Mouse (Mus musculus) midbrain, embryonic 16.5 days (tissue): ENCODE measurements around the gene Morn3. TPM values are rescaled to one million over a fixed set of nuclear protein-coding genes. Genes with fewer than 3 reads are reported as not detected.

Source experiments
- ATAC-seq: fragments of 200-750 bp; cut with Nextera tagmentation; 2 replicates; pipeline ENCODE4 v1.8.0; 2017; ENCODE audit warnings: moderate TSS enrichment
- H3K27ac ChIP-seq: fragments of 300-500 bp; sonication (generic); 2 replicates; pipeline ENCODE4 v1.5.1; 2014; ENCODE audit warnings: mild to moderate bottlenecking, low read length, mixed read lengths
- H3K27me3 ChIP-seq: fragments of 300-500 bp; sonication (generic); 2 replicates; pipeline ENCODE4 v1.6.1; 2014; ENCODE audit warnings: low read depth, low read length, mixed read lengths; ENCODE audit not compliant: control insufficient read depth, insufficient read depth
- H3K36me3 ChIP-seq: fragments of 300-500 bp; sonication (generic); 2 replicates; pipeline ENCODE4 v1.6.1; 2014; ENCODE audit warnings: mild to moderate bottlenecking, low read length, moderate library complexity, mixed read lengths; ENCODE audit not compliant: control insufficient read depth, insufficient read depth
- H3K4me1 ChIP-seq: fragments of 300-500 bp; sonication (generic); 2 replicates; pipeline ENCODE4 v1.6.1; 2014; ENCODE audit warnings: mild to moderate bottlenecking, low read length, mixed read lengths; ENCODE audit not compliant: control insufficient read depth, insufficient read depth
- H3K4me2 ChIP-seq: fragments of 300-500 bp; sonication (generic); 2 replicates; pipeline ENCODE4 v1.6.1; 2014; ENCODE audit warnings: mild to moderate bottlenecking, low read length, mixed read lengths
- H3K4me3 ChIP-seq: fragments of 300-500 bp; sonication (generic); 2 replicates; pipeline ENCODE4 v1.5.1; 2014; ENCODE audit warnings: low read depth, mild to moderate bottlenecking, low read length, moderate library complexity, mixed read lengths
- H3K9ac ChIP-seq: fragments of 300-500 bp; sonication (generic); 2 replicates; pipeline ENCODE4 v1.6.1; 2014; ENCODE audit warnings: low read depth, low read length, mixed read lengths
- H3K9me3 ChIP-seq: fragments of 300-500 bp; sonication (generic); replicated peaks from 2 replicates; pipeline ENCODE4 v1.6.1; 2014; ENCODE audit warnings: mild to moderate bottlenecking, low read length, mixed read lengths; ENCODE audit not compliant: control insufficient read depth, poor library complexity, severe bottlenecking
- WGBS: fragments of 180-500 bp; shearing (Covaris S2); extraction: QIAGEN DNeasy Blood & Tissue Kit; methylation state at CpG from one replicate; pipeline ENCODE4 v1.1.7; 2014; 5-methylcytosine and 5-hydroxymethylcytosine counted together
- polyA plus RNA-seq: library from polyadenylated mRNA; unstranded; fragments of >200 nt; fragmentation: Nextera tagmentation; extraction: Ambion mirVana; gene quantifications from 2 replicates; pipeline ENCODE4 v1.2.1, GENCODE M21; 2015

Morn3 gene
- polyA plus RNA-seq, 1 experiment from 2014 or later: 1.7 TPM

DNA sequence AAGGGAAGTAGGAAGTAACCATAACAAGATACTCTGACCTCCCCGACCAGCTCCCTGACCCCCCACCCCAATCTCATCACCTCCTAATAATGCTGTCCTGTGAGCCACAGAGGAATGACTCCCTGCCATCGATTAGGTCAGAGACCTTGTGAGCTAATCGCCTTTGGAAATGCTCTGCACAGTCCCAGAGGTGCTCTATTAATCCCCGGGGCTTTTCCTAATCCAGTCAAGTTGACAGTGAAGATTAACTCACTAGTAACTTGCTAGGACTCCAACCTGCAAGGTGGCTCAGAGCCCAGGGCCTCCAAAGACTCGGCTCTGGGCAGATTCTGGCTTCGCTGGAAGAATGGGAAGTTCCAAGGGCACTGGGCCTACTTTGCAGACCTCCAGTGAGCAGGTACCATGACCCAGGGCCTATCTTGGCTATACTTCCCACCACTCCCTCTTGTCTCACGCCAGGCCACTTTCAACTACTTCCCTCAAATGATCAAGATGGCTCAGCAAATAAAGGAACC, 13.1 kb downstream of the Morn3 start:
- ATAC-seq: no peak
- no peak overlapping the region for H3K4me2 ChIP-seq
- no peak overlapping the region for H3K4me3 ChIP-seq
- no peak overlapping the region for H3K9ac ChIP-seq
- H3K4me1 ChIP-seq: no peaks in the 10 kb centered on the region
- no peaks in the 10 kb centered on the region for H3K27me3 ChIP-seq
- 56% methylated on average over 7 of the region's 7 CpGs for WGBS
- peaks cover 3% of the 10 kb centered on the region; the same call in 1 of the 2 replicates for H3K36me3 ChIP-seq
- no peak overlapping the region for H3K27ac ChIP-seq
- no peaks in the 10 kb centered on the region for H3K9me3 ChIP-seq

GRCm38 (mm10) chr5:123031312-123031711, 15.5 kb downstream of the Morn3 start:
- Histone ChIP-seq H3K27me3 (no peaks in the 10 kb centered on the region), H3K4me1 (no peaks in the 10 kb centered on the region; the same call in 1 of the 2 replicates), H3K36me3 (peaks cover 3% of the 10 kb centered on the region; the same call in 1 of the 2 replicates), H3K27ac (no peak overlapping the region), H3K9me3 (no peaks in the 10 kb centered on the region), H3K9ac (no peak overlapping the region), H3K4me3 (no peak overlapping the region), H3K4me2 (no peak overlapping the region)
- no peak for ATAC-seq
- 87% methylated on average over 3 of the region's 3 CpGs for WGBS

GRCm38 (mm10) chr5:123029729-123030128, 17.1 kb downstream of the Morn3 start:
- H3K27me3 ChIP-seq: no peaks in the 10 kb centered on the region
- H3K9me3 ChIP-seq: no peaks in the 10 kb centered on the region
- no peaks in the 10 kb centered on the region; the same call in 1 of the 2 replicates for H3K4me1 ChIP-seq
- peaks cover 3% of the 10 kb centered on the region; the same call in 1 of the 2 replicates for H3K36me3 ChIP-seq
- 84% methylated on average over 7 of the region's 7 CpGs for WGBS
- no peak overlapping the region for H3K27ac ChIP-seq
- no peak overlapping the region for H3K9ac ChIP-seq
- no peak for ATAC-seq
- no peak overlapping the region for H3K4me3 ChIP-seq
- H3K4me2 ChIP-seq: no peak overlapping the region

DNA sequence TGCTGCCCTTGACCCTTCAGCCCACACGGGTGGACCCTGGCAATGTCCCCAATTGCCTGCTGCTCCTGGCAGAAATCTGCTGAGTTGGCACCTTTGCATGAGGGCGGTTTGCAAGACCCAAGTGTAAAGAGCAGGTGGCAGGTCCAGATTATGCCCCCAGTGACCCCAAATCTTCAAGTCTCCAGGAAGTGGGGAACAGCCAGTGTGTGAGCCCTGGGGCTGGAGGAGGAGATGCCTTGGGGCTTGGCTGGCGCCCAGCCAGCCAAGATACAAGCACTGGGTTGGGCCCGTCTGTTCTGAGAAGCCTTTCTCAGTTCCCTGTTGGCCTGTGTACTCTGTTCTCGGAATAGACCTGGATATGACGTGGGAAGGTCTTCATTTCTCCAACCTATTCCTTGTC, 19.4 kb downstream of the Morn3 start:
- WGBS: 73% methylated on average over 6 of the region's 6 CpGs
- Histone ChIP-seq H3K4me1 (no peaks in the 10 kb centered on the region; the same call in 1 of the 2 replicates), H3K4me2 (no peak overlapping the region), H3K9me3 (no peaks in the 10 kb centered on the region), H3K27me3 (no peaks in the 10 kb centered on the region), H3K4me3 (no peak overlapping the region), H3K9ac (no peak overlapping the region), H3K27ac (no peak overlapping the region), H3K36me3 (peaks cover 3% of the 10 kb centered on the region; the same call in 1 of the 2 replicates)
- ATAC-seq: no peak

- Histone ChIP-seq H3K4me2 (no peak overlapping the region), H3K27ac (no peak overlapping the region), H3K27me3 (no peaks in the 10 kb centered on the region), H3K9ac (no peak overlapping the region), H3K4me1 (no peaks in the 10 kb centered on the region; the same call in 1 of the 2 replicates), H3K4me3 (no peak overlapping the region), H3K36me3 (peaks cover 3% of the 10 kb centered on the region; the same call in 1 of the 2 replicates), H3K9me3 (no peaks in the 10 kb centered on the region)
- no peak for ATAC-seq
- 71% methylated on average over 6 of the region's 6 CpGs for WGBS
Measured at GRCm38 (mm10) chr5:123026414-123026813, 20.4 kb downstream of the Morn3 start.

- no peak for ATAC-seq
- Histone ChIP-seq H3K27ac (no peak overlapping the region), H3K9ac (no peak overlapping the region), H3K4me1 (no peaks in the 10 kb centered on the region; the same call in 1 of the 2 replicates), H3K4me2 (no peak overlapping the region), H3K4me3 (no peak overlapping the region), H3K27me3 (no peaks in the 10 kb centered on the region), H3K36me3 (no peaks in the 10 kb centered on the region), H3K9me3 (no peaks in the 10 kb centered on the region)
- WGBS: 88% methylated on average over 9 of the region's 9 CpGs
Measured at GRCm38 (mm10) chr5:123024965-123025573, 21.7 kb downstream of the Morn3 start.

DNA sequence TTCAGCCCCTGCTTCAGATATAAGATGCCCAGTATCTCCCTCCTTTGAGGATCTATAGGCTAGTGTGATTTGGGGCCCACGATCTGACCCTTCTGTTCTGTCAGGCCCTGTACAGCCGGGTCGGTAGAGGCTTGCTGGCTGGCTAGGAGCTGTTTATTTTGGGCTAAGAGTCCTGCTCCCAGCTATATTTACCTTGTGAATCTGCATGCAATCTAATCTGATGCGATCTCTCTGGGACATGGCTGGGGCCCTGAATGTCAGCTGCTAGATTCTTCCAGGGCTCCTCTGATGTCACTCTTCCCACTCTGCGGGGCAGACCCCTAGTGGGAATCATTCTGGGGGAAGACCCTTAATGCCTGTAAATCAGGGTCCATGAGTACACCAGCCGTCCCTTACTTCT, 22.5 kb downstream of the Morn3 start:
- Histone ChIP-seq H3K27me3 (no peaks in the 10 kb centered on the region), H3K4me2 (no peak overlapping the region), H3K36me3 (no peaks in the 10 kb centered on the region), H3K27ac (no peak overlapping the region), H3K4me3 (no peak overlapping the region), H3K9ac (no peak overlapping the region), H3K9me3 (no peaks in the 10 kb centered on the region), H3K4me1 (peaks cover 6% of the 10 kb centered on the region)
- 88% methylated on average over 6 of the region's 6 CpGs for WGBS
- ATAC-seq: no peak

- Histone ChIP-seq H3K27ac (no peak overlapping the region), H3K27me3 (no peaks in the 10 kb centered on the region), H3K4me3 (no peak overlapping the region), H3K9me3 (no peaks in the 10 kb centered on the region), H3K36me3 (no peaks in the 10 kb centered on the region), H3K4me1 (peaks cover 14% of the 10 kb centered on the region), H3K9ac (no peak overlapping the region), H3K4me2 (no peak overlapping the region)
- ATAC-seq: no peak
- WGBS: 85% methylated on average over 6 of the region's 6 CpGs
Measured at GRCm38 (mm10) chr5:123023049-123023448, 23.8 kb downstream of the Morn3 start.

- WGBS: 93% methylated on average over 7 of the region's 7 CpGs
- Histone ChIP-seq H3K4me3 (no peak overlapping the region), H3K9ac (no peak overlapping the region), H3K9me3 (no peaks in the 10 kb centered on the region), H3K4me1 (peaks cover 15% of the 10 kb centered on the region), H3K27ac (no peak overlapping the region), H3K27me3 (no peaks in the 10 kb centered on the region), H3K36me3 (no peaks in the 10 kb centered on the region), H3K4me2 (no peak overlapping the region)
- no peak for ATAC-seq
Measured at GRCm38 (mm10) chr5:123021438-123021837, 25.4 kb downstream of the Morn3 start.
